Mouse (Mus musculus) megakaryocyte-erythroid progenitor cell, adult 5 weeks (primary cell): ENCODE measurements around the gene Cpeb3. TPM values are rescaled to one million over a fixed set of nuclear protein-coding genes. Genes with fewer than 3 reads are reported as not detected.

Experiments used
- polyA plus RNA-seq: library from polyadenylated mRNA; stranded (reverse); fragments of >175 nt; gene quantifications from 2 replicates; pipeline ENCODE4 v1.2.3, GENCODE M21; 2012

Gene Cpeb3
- polyA plus RNA-seq: 3.0 and 4.3 TPM in 2 replicates

GRCm38 (mm10) chr19:37208176-37208755 lies at the start of gene Cpeb3:
Gene Cpeb3 (minus strand): TSS chr19:37208601.

DNA sequence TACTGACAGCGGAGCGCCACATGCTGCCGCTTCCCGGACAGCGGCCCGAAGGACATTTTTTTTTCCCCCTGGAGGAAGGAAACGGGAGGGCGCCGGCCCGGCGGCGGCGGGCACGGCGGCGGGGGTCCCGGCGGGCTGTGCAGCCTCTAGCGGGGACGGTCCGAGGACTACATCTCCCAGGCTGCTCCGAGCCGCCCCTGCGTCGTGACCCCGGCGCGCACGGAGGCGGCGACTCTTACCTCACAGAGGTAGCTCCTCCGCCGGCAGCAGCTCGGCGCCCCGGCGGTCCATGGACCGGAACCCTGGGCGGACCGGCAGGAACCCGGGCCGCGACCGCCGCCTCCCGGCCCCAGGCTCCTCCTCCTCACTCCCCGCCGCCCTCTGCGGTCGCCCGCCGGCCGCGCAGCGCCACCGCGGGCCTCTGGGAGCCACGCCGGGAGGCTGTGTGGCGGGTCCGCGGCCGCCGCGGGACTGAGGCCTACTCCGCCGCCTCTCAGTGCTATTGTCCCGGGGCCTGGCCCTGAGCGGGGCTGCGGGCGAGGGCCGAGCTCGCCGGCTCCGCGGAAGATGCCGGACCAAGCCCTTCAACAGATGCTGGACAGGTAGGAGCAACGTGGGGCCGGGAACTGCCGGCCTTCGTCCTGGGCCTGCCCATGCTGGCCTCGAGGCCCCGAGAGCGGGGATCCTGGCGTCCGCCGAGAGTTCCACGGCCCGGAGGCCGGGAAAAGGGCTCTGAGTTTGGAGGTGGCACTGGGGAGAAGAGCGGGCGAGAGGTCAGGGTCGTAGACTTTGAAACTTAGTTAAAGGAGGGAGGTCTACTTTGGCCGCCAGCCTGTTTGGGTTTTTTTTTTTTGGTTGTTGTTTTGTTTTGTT lies 862 bp downstream of the Cpeb3 start, which contains the start of gene March5:
March5 (plus strand) TSS at position 241 of the 873 bp plus-strand sequence.

Other genes with a start within 250 kb of the Cpeb3 start
- gene March5, start 1.1 kb downstream of the Cpeb3 start, polyA plus RNA-seq: 59.1 and 62.0 TPM in 2 replicates
- 8.8 and 10.4 TPM in 2 replicates for gene Ide, start 129.3 kb upstream of the Cpeb3 start, polyA plus RNA-seq
- 3.7 and 4.7 TPM in 2 replicates for gene Kif11, start 167.8 kb upstream of the Cpeb3 start, polyA plus RNA-seq
- gene Hhex, start 226.2 kb upstream of the Cpeb3 start, polyA plus RNA-seq: 148 and 160 TPM in 2 replicates